Mouse (Mus musculus): ENCODE measurements at regions not wholly inside any gene's neighbourhood (a gene's known extent, or its start where the extent isn't known, plus 50 kb on each side); places are given as distances from the start of the nearest gene placed in this dataset.

DNA sequence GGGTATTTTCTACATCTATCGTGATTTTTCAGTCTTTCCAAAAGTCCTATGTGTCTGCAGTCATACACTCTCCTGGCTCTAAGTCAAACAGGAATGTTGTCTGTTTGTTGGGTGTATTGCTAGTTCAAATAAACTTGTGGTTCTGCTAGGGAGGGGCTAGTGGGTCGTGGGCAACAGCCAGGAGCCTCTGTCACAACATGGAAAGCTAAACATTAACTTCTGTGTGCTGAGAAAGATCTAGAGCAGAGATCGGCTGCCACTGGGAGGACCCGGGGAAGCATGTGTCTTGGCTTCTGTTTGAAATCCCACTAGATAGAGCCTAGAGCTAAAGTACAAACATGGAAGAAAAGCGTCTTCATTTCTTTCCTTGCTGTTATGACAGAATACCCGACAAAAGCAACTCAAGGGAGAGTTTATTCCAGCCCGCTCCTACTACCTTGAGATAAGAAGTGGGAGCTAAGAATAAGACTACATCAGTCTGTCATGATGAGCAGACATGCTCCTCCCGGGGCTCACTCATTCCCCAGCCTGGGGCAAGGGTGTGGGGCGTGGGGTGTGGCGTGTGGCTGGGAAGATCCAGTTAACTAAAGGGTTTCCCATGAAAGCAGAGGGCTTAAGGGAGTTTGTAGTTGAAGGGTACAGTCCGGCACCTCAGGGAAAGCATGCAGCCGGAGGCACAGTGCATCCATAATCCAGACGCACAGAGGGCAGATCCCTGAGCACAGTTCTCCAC, 190.7 kb downstream of the Rybp start:
- H3K9me3 ChIP-seq (replicated peaks; ENCODE audit: insufficient read depth, low read length): no peaks in the 10 kb centered on the region
- H3K27me3 ChIP-seq (ENCODE audit: control insufficient read depth in 1 of 2, insufficient read depth in 2 of 2, low read length in 2 of 2): no peaks in the 10 kb centered on the region

DNA sequence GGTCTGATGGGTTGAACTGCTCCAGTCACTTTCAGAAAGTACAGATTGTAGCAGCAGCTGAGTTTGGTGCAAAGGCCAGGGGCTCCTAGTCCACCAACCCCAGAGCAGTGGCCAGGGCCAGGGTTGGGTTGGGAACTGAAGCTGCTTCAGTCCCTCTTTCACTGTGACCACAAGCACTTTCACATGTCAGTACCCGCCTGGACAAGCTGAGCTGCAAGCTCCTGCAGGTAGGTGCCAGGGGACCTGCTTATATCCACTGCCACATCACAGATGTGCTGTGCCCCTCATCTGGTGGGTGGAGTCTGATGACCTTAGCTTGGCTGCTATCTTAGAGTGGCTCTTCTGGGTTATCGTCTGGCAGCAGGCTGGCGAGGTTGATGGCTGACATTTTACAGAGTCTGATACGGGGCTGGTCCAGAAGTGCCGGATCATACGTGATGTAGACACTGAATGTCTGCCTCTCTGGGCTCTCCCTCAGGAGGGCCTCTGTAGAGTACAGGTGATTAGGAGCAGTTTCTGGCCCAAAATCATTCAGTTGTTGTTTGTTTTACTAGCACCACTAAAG, 192.6 kb downstream of the Rybp start:
- Histone ChIP-seq H3K9ac (ENCODE audit: control insufficient read depth, low read depth, low read length, poor library complexity, severe bottlenecking) (no peak overlapping the region), H3K36me3 (ENCODE audit: control insufficient read depth in 1 of 2, insufficient read depth in 2 of 2, low read length in 2 of 2) (no peaks in the 10 kb centered on the region), H3K27me3 (ENCODE audit: control insufficient read depth in 1 of 2, insufficient read depth in 2 of 2, low read length in 2 of 2) (no peaks in the 10 kb centered on the region), H3K4me3 (ENCODE audit: control insufficient read depth in 1 of 2, insufficient read depth in 1 of 2, low read depth in 2 of 2, low read length in 2 of 2) (no peak overlapping the region), H3K9me3 (replicated peaks; ENCODE audit: insufficient read depth, low read length) (no peaks in the 10 kb centered on the region), H3K4me1 (ENCODE audit: control insufficient read depth in 1 of 2, insufficient read depth in 2 of 2, low read length in 2 of 2) (no peaks in the 10 kb centered on the region), H3K79me2 (ENCODE audit: control insufficient read depth, insufficient read depth, low read length, poor library complexity) (no peaks in the 10 kb centered on the region), H3K27ac (ENCODE audit: control insufficient read depth, low read depth, low read length) (no peak overlapping the region)
- TF ChIP-seq MEF2A (IDR thresholded peaks at IDR 0.05; ENCODE audit: extremely low read depth, insufficient replicate concordance, low read depth, low read length, poor library complexity, severe bottlenecking) (no peak), POLR2A (IDR thresholded peaks at IDR 0.05; ENCODE audit: control insufficient read depth in 1 of 2, insufficient read depth in 1 of 2, low read depth in 1 of 2, low read length in 2 of 2, poor library complexity in 1 of 2) (no peak), USF2 (IDR thresholded peaks at IDR 0.05; ENCODE audit: borderline replicate concordance in 1 of 2, insufficient read depth in 1 of 2, low read depth in 1 of 2, low read length in 2 of 2) (no peak), EP300 (IDR thresholded peaks at IDR 0.05; ENCODE audit: low read depth in 1 of 2, low read length in 2 of 2) (no peak), NRF1 (IDR thresholded peaks at IDR 0.05; ENCODE audit: insufficient read depth, low read depth, low read length, poor library complexity, severe bottlenecking) (no peak), SMC3 (IDR thresholded peaks at IDR 0.05; ENCODE audit: low read depth, low read length) (no peak), MAX (IDR thresholded peaks at IDR 0.05; ENCODE audit: low read length) (no peak), POLR2AphosphoS2 (IDR thresholded peaks at IDR 0.05; ENCODE audit: low read length) (no peak), POLR2AphosphoS5 (IDR thresholded peaks at IDR 0.05; ENCODE audit: borderline replicate concordance, low read depth, low read length) (no peak), CHD1 (IDR thresholded peaks at IDR 0.05; ENCODE audit: low read depth, low read length) (no peak), NELFE (IDR thresholded peaks at IDR 0.05; ENCODE audit: low read depth, low read length) (no peak), MYC (IDR thresholded peaks at IDR 0.05; ENCODE audit: low read depth, low read length) (no peak), CHD2 (IDR thresholded peaks at IDR 0.05; ENCODE audit: low read length) (no peak), TAL1 (IDR thresholded peaks at IDR 0.05; ENCODE audit: low read length) (no peak), MAZ (IDR thresholded peaks at IDR 0.05; ENCODE audit: low read depth, low read length) (no peak), CTCF (IDR thresholded peaks at IDR 0.05 in 2 of 3, conservative IDR thresholded peaks at IDR 0.05 in 1 of 3; ENCODE audit: control insufficient read depth in 1 of 3, insufficient read depth in 1 of 3, low read depth in 2 of 3, low read length in 3 of 3, poor library complexity in 1 of 3, severe bottlenecking in 1 of 3) (no peak), MAFK (IDR thresholded peaks at IDR 0.05; ENCODE audit: borderline replicate concordance, low read depth, low read length) (no peak), ETS1 (IDR thresholded peaks at IDR 0.05; ENCODE audit: low read depth, low read length) (no peak), UBTF (IDR thresholded peaks at IDR 0.05; ENCODE audit: borderline replicate concordance, insufficient read depth, low read depth, low read length) (no peak), GATA1 (IDR thresholded peaks at IDR 0.05; ENCODE audit: low read depth, low read length) (no peak)
- DNase-seq (ENCODE audit: low read depth, low spot score): no peak

More for the DNA sequence above, 190.7 kb downstream of the Rybp start:
- no peak overlapping the region for H3K9ac ChIP-seq (ENCODE audit: control insufficient read depth, low read depth, low read length, poor library complexity, severe bottlenecking)
- H3K4me3 ChIP-seq (ENCODE audit: control insufficient read depth in 1 of 2, insufficient read depth in 1 of 2, low read depth in 2 of 2, low read length in 2 of 2): no peak overlapping the region
- no peak for DNase-seq (ENCODE audit: low read depth, low spot score)
- no peaks in the 10 kb centered on the region for H3K36me3 ChIP-seq (ENCODE audit: control insufficient read depth in 1 of 2, insufficient read depth in 2 of 2, low read length in 2 of 2)
- H3K27ac ChIP-seq (ENCODE audit: control insufficient read depth, low read depth, low read length): no peak overlapping the region
- H3K4me1 ChIP-seq (ENCODE audit: control insufficient read depth in 1 of 2, insufficient read depth in 2 of 2, low read length in 2 of 2): no peaks in the 10 kb centered on the region
- TF ChIP-seq MEF2A (IDR thresholded peaks at IDR 0.05; ENCODE audit: extremely low read depth, insufficient replicate concordance, low read depth, low read length, poor library complexity, severe bottlenecking): no peak
- TF ChIP-seq GABPA (IDR thresholded peaks at IDR 0.05; ENCODE audit: low read depth, low read length): no peak
- TF ChIP-seq BHLHE40 (IDR thresholded peaks at IDR 0.05; ENCODE audit: borderline replicate concordance, low read depth, low read length): no peak
- TF ChIP-seq ZKSCAN1 (IDR thresholded peaks at IDR 0.05; ENCODE audit: low read depth, low read length): no peak
- no peaks in the 10 kb centered on the region for H3K79me2 ChIP-seq (ENCODE audit: control insufficient read depth, insufficient read depth, low read length, poor library complexity)

Measured in MEL (cell line).